Mouse (Mus musculus): ENCODE results near the gene Prdx5. TPM values are rescaled to one million over a fixed set of nuclear protein-coding genes. Genes with fewer than 3 reads are reported as not detected.

The Prdx5 gene
- total and polyA plus RNA-seq, 2 experiments from 2014 or later = 344 to 623 TPM

DNA sequence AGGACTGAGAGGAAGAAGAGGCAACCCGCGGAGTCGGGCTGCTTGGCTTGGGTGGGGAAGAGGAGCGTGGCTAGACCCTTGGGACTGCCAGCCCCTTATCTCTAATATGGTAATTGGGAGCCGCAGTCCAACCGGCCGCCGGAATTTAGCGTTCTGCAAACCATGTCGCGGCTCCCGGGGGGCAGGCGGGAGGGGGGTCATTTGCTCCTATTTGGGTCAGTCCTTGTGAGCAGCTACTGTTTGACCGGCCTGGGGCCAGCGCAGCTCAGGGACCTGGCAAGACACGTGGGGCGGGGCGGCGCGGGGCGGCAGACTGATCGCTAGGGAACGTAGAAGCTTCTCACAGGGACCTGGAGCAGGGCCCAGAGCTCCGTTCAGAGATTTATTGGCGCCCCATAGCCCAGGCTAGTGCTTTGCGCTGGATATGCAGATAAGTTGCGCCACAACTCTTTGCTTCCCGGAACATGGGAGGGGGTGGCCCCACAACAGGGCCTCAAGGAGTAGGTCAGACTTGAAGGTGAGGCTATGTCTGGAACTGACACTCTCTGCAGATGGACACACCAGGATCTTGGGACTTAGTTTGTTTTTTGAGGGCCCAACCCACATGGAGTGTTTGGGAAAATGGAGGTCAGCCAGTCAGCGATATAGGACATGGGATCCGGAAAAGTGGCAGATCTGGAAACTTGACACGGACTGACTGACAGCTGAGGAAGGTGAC, 42.2 kb upstream of the Prdx5 start:
- TF ChIP-seq CTCF (IDR thresholded peaks at IDR 0.05; ENCODE audit: low read depth) (no peak), EP300 (IDR thresholded peaks at IDR 0.05; ENCODE audit: low read depth) (0 out of 2 replicates have a peak, but pooled peaks have one; percentile 4)
- Histone ChIP-seq H3K9me3 (replicated peaks; ENCODE audit: control insufficient read depth, low read length) (no peaks in the 10 kb centered on the region), H3K27ac (ENCODE audit: low read depth) (peak overlapping the region; percentile 96), H3K4me1 (ENCODE audit: control insufficient read depth, insufficient read depth) (peaks cover 30% of the 10 kb centered on the region), H3K36me3 (replicated peaks; ENCODE audit: control insufficient read depth, insufficient read depth, low read length) (0 out of 2 replicates have a peak, but pooled peaks cover 7% of the 10 kb centered on the region), H3K4me2 (ENCODE audit: low read depth, low read length) (peak overlapping the region; percentile 81), H3K4me3 (ENCODE audit: low read depth, low read length) (peak overlapping the region; percentile 71), H3K9ac (replicated peaks; ENCODE audit: low read depth, low read length) (peak overlapping the region; percentile 74), H3K27me3 (ENCODE audit: control insufficient read depth, insufficient read depth, low read length) (no peaks in the 10 kb centered on the region)
- WGBS = 1% methylated on average over 31 of the region's 31 CpGs
- peak; percentile 80 for DNase-seq (ENCODE audit: low spot score)
- peak; percentile 45 for ATAC-seq (ENCODE audit: insufficient read depth, low read depth)

DNA sequence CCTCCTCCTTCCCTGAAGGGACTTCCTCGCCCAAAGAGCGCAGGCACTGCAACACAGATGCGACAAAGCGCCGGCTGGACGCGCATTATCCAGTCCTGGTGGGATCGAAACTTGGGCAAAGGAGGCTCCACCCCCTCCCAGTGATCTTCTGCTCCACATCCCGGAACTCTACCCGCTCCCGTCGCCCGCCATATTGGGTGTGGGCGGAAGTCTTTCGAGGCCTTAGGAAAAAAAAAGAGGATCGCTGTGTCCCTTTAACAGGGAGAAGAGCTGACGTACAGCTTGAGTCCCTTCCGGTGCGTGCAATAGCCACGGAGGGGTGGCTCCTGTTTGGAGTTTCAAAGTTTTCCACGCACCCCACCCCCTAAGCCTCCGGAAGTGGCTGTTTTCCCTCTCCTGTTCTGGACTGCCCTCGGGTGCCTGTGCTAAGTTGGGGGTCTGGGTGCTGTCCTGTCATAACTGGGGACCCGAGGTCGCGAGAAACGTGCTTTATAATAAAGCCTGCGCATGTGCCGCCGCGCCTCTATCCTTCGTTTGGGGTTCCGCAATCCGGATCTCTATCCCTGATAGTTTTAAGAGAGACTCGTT, 41.6 kb upstream of the Prdx5 start:
- Histone ChIP-seq H3K36me3 (replicated peaks; ENCODE audit: control insufficient read depth, insufficient read depth, low read length) (0 out of 2 replicates have a peak, but pooled peaks cover 7% of the 10 kb centered on the region), H3K9me3 (replicated peaks; ENCODE audit: control insufficient read depth, low read length) (no peaks in the 10 kb centered on the region), H3K27ac (ENCODE audit: low read depth) (peak overlapping the region; percentile 96), H3K9ac (replicated peaks; ENCODE audit: low read depth, low read length) (peak overlapping the region; percentile 74), H3K4me1 (ENCODE audit: control insufficient read depth, insufficient read depth) (peaks cover 30% of the 10 kb centered on the region), H3K27me3 (ENCODE audit: control insufficient read depth, insufficient read depth, low read length) (no peaks in the 10 kb centered on the region), H3K4me3 (ENCODE audit: low read depth, low read length) (peak overlapping the region; percentile 71), H3K4me2 (ENCODE audit: low read depth, low read length) (peak overlapping the region; percentile 81)
- TF ChIP-seq CTCF (IDR thresholded peaks at IDR 0.05; ENCODE audit: low read depth) = no peak
- peak; percentile 94 for TF ChIP-seq EP300 (IDR thresholded peaks at IDR 0.05; ENCODE audit: low read depth)
- DNase-seq (ENCODE audit: low spot score) (peak; percentile 97), ATAC-seq (ENCODE audit: insufficient read depth, low read depth) (peak; percentile 75)
- WGBS = under 1% methylated on average over 35 of the region's 35 CpGs

DNA sequence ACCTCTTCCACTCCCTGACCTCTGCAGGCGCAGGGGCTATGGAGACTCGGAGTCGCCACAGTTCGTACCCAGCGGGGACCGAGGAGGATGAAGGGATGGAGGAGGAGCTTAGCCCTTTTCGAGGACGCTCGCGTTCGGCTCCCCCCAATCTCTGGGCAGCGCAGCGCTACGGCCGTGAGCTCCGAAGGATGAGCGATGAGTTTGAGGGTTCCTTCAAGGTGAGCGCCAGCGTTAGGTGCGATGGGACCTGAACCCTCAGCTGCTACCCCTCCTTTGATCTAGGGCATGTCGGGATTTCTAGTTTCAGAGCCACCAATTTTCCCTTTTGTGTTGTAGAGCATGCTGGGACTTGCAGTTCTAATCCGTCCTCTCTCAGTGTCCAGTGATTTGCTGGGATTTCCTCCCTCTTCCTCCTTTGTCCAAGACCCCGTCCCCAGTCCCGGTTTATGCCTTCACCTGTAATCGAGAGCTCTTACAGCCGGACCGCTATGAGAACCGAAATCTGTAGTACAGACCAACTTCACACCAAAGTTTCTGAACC, 40.8 kb upstream of the Prdx5 start:
- no peak for TF ChIP-seq CTCF (IDR thresholded peaks at IDR 0.05; ENCODE audit: low read depth)
- no peak for TF ChIP-seq EP300 (IDR thresholded peaks at IDR 0.05; ENCODE audit: low read depth)
- H3K27me3 ChIP-seq (ENCODE audit: control insufficient read depth, insufficient read depth, low read length) = no peaks in the 10 kb centered on the region
- H3K36me3 ChIP-seq (replicated peaks; ENCODE audit: control insufficient read depth, insufficient read depth, low read length) = 0 out of 2 replicates have a peak, but pooled peaks cover 11% of the 10 kb centered on the region
- H3K9ac ChIP-seq (replicated peaks; ENCODE audit: low read depth, low read length) = peak overlapping the region; percentile 74
- ATAC-seq (ENCODE audit: insufficient read depth, low read depth) (peak; percentile 14; the same call in 1 of the 2 replicates), DNase-seq (ENCODE audit: low spot score) (peak; percentile 73)
- peak overlapping the region; percentile 96 for H3K27ac ChIP-seq (ENCODE audit: low read depth)
- under 1% methylated on average over 28 of the region's 28 CpGs for WGBS
- H3K4me3 ChIP-seq (ENCODE audit: low read depth, low read length) = peak overlapping the region; percentile 71
- peak overlapping the region; percentile 81 for H3K4me2 ChIP-seq (ENCODE audit: low read depth, low read length)
- H3K9me3 ChIP-seq (replicated peaks; ENCODE audit: control insufficient read depth, low read length) = no peaks in the 10 kb centered on the region
- H3K4me1 ChIP-seq (ENCODE audit: control insufficient read depth, insufficient read depth) = peaks cover 26% of the 10 kb centered on the region

DNA sequence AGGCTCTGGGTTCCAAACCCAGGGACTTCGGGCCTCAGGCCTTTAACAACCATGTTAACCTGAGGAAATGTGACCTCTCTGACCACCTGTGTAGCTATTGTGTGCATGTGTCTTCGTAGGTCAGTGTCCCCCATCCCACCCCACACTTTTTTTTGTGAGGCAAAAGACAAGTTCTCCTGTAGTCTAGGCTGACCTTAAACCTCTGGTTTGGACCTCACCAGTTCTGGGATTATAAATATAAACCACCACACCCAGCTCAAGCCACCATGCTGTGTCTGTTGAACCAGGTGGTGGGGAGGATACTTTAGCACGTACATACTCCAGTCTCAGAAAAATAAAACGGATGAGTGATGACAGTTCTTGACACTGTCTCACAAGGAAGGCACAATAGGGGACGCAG, 40.0 kb upstream of the Prdx5 start:
- no peak for DNase-seq (ENCODE audit: low spot score)
- H3K9me3 ChIP-seq (replicated peaks; ENCODE audit: control insufficient read depth, low read length) = no peaks in the 10 kb centered on the region
- peaks cover 22% of the 10 kb centered on the region for H3K4me1 ChIP-seq (ENCODE audit: control insufficient read depth, insufficient read depth)
- H3K4me3 ChIP-seq (ENCODE audit: low read depth, low read length) = peak overlapping the region; percentile 71
- 55% methylated on average over 5 of the region's 5 CpGs for WGBS
- peak overlapping the region; percentile 81 for H3K4me2 ChIP-seq (ENCODE audit: low read depth, low read length)
- H3K36me3 ChIP-seq (replicated peaks; ENCODE audit: control insufficient read depth, insufficient read depth, low read length) = 0 out of 2 replicates have a peak, but pooled peaks cover 7% of the 10 kb centered on the region
- H3K27me3 ChIP-seq (ENCODE audit: control insufficient read depth, insufficient read depth, low read length) = no peaks in the 10 kb centered on the region
- peak overlapping the region; percentile 74; the same call in 1 of the 2 replicates for H3K9ac ChIP-seq (replicated peaks; ENCODE audit: low read depth, low read length)
- 0 out of 2 replicates have a peak overlapping the region, but pooled peaks have one; percentile 96 for H3K27ac ChIP-seq (ENCODE audit: low read depth)
- ATAC-seq (ENCODE audit: insufficient read depth, low read depth) = no peak
- TF ChIP-seq CTCF (IDR thresholded peaks at IDR 0.05; ENCODE audit: low read depth) = no peak

DNA sequence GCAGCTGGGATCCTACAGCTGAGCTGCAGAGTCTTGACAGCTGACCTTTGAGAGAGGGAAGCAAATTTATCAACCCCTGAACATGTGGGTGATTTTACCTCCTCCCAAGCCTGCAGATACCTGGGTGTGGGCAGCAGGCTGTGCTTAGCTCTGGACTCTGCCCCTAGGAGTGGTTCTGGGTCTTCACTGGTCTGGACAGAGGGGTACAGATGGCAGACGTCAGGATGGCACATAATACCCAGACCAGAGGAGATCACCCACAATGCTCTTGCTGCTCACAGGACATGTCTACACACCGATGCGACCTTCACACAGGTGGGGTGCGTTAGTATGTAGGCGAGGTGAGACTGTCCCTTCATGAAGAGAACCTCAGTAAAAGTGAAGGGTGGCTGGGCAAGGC, 39.6 kb upstream of the Prdx5 start:
- H3K9ac ChIP-seq (replicated peaks; ENCODE audit: low read depth, low read length) = no peak overlapping the region
- DNase-seq (ENCODE audit: low spot score) (no peak), ATAC-seq (ENCODE audit: insufficient read depth, low read depth) (no peak)
- no peaks in the 10 kb centered on the region for H3K27me3 ChIP-seq (ENCODE audit: control insufficient read depth, insufficient read depth, low read length)
- H3K36me3 ChIP-seq (replicated peaks; ENCODE audit: control insufficient read depth, insufficient read depth, low read length) = 0 out of 2 replicates have a peak, but pooled peaks cover 4% of the 10 kb centered on the region
- WGBS = 91% methylated on average over 5 of the region's 5 CpGs
- H3K9me3 ChIP-seq (replicated peaks; ENCODE audit: control insufficient read depth, low read length) = no peaks in the 10 kb centered on the region
- H3K4me3 ChIP-seq (ENCODE audit: low read depth, low read length) = no peak overlapping the region
- peaks cover 22% of the 10 kb centered on the region for H3K4me1 ChIP-seq (ENCODE audit: control insufficient read depth, insufficient read depth)
- TF ChIP-seq CTCF (IDR thresholded peaks at IDR 0.05; ENCODE audit: low read depth) (no peak), EP300 (IDR thresholded peaks at IDR 0.05; ENCODE audit: low read depth) (no peak)
- no peak overlapping the region for H3K27ac ChIP-seq (ENCODE audit: low read depth)
- H3K4me2 ChIP-seq (ENCODE audit: low read depth, low read length) = no peak overlapping the region
